Mouse (Mus musculus) intestine, postnatal 0 days (tissue): ENCODE results near the gene Sarnp. TPM values are rescaled to one million over a fixed set of nuclear protein-coding genes. Genes with fewer than 3 reads are reported as not detected.

Experiments
- ATAC-seq: fragments of 200-750 bp; cut with Nextera tagmentation; 2 replicates; pipeline ENCODE4 v1.8.0; 2017; ENCODE audit warnings: mild to moderate bottlenecking, moderate TSS enrichment, moderate library complexity
- H3K27ac ChIP-seq: fragments of 300-500 bp; sonication (generic); 2 replicates; pipeline ENCODE4 v1.5.1; 2014; ENCODE audit warnings: mild to moderate bottlenecking, low read depth, low read length, moderate library complexity
- H3K27me3 ChIP-seq: fragments of 300-500 bp; sonication (generic); replicated peaks from 2 replicates; pipeline ENCODE4 v1.6.1; 2014; ENCODE audit warnings: low read length, mixed read lengths; ENCODE audit not compliant: control insufficient read depth, insufficient read depth
- H3K36me3 ChIP-seq: fragments of 300-500 bp; sonication (generic); 2 replicates; pipeline ENCODE4 v1.6.1; 2014; ENCODE audit warnings: mild to moderate bottlenecking, moderate library complexity; ENCODE audit not compliant: control insufficient read depth, insufficient read depth
- H3K4me1 ChIP-seq: fragments of 300-500 bp; sonication (generic); replicated peaks from 2 replicates; pipeline ENCODE4 v1.6.1; 2014; ENCODE audit warnings: antibody characterized with exemption, low read length, mixed read lengths; ENCODE audit not compliant: control insufficient read depth, insufficient read depth
- H3K4me2 ChIP-seq: fragments of 300-500 bp; sonication (generic); replicated peaks from 2 replicates; pipeline ENCODE4 v1.6.1; 2014; ENCODE audit warnings: low read depth, mild to moderate bottlenecking, moderate library complexity
- H3K4me3 ChIP-seq: fragments of 300-500 bp; sonication (generic); 2 replicates; pipeline ENCODE4 v1.5.1; 2014; ENCODE audit warnings: low read depth, low read length
- H3K9ac ChIP-seq: fragments of 300-500 bp; sonication (generic); 2 replicates; pipeline ENCODE4 v1.6.1; 2014; ENCODE audit warnings: mild to moderate bottlenecking, low read depth, low read length
- H3K9me3 ChIP-seq: fragments of 300-500 bp; sonication (generic); 2 replicates; pipeline ENCODE4 v1.6.1; 2016; ENCODE audit warnings: mixed run types; ENCODE audit not compliant: control insufficient read depth
- CTCF ChIP-seq: sonication (generic); IDR thresholded peaks from 2 replicates; pipeline ENCODE4 v1.5.1; 2016; ENCODE audit warnings: low read depth, mild to moderate bottlenecking, control low read depth, antibody characterized with exemption, moderate library complexity
- WGBS: fragments of 180-500 bp; shearing (Covaris S2); extraction: QIAGEN DNeasy Blood & Tissue Kit; methylation state at CpG from one replicate; pipeline ENCODE4 v1.1.7; 2014; 5-methylcytosine and 5-hydroxymethylcytosine counted together
- polyA plus RNA-seq: library from polyadenylated mRNA; unstranded; fragments of >200 nt; fragmentation: Nextera tagmentation; extraction: Ambion mirVana; gene quantifications from 2 replicates; pipeline ENCODE4 v1.2.1, GENCODE M21; 2015

The Sarnp gene
- polyA plus RNA-seq, 1 experiment from 2014 or later = 92.1 TPM

DNA sequence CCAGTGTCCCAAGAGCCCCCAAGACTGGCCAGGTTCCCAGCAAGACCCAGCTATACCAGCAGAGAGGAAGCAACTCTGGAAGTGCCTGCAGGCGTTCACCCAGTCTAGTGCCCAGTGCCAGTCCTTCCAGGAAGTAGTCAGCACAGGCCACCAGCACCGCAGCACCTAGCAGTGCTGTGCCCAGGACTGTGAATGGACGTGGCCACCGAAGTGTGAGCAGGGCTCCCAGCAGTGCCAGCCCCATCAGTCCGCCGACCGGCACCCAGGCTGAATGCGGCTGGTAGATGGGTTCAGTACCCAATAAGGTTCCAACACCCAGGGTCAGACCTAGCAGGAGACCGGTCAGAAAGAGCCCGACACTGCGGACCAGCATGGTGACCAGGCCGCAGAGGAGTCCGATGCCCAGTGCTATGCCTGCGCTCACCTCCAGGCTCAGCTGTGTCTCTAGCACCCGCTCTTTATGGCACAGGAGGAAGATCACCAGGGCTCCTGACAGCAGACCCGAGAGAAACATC, 15.1 kb upstream of the Sarnp start:
- WGBS = 91% methylated on average over 16 of the region's 16 CpGs
- Histone ChIP-seq H3K27me3 (no peaks in the 10 kb centered on the region), H3K4me3 (no peak overlapping the region), H3K27ac (no peak overlapping the region), H3K36me3 (peaks cover 18% of the 10 kb centered on the region), H3K9me3 (no peaks in the 10 kb centered on the region), H3K9ac (no peak overlapping the region), H3K4me1 (peaks cover 10% of the 10 kb centered on the region; the same call in 1 of the 2 replicates), H3K4me2 (no peak overlapping the region)
- ATAC-seq = no peak
- no peak for TF ChIP-seq CTCF

DNA sequence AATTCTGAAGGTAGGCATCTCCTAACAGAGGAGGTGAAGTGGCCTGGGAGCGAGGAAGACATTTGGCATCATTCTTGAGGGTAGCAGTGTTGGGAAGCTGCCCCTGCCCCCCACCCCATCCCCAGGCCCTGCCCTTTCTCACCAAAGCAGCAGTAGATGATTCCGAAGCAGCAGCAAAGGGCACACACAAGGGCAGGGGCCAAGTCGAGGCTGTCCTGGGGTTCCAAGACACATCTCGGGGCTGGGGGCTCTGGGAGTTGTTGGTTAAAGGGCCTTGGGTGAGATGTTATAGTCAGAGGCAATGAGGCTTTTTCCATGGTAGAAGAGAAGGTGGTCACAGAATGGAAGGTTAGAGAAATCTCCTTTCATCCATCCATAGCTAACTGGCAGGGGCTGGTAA, 14.2 kb upstream of the Sarnp start:
- H3K4me2 ChIP-seq = peak overlapping the region; percentile 97
- peaks cover 23% of the 10 kb centered on the region for H3K36me3 ChIP-seq
- H3K4me1 ChIP-seq = peaks cover 16% of the 10 kb centered on the region; the same call in 1 of the 2 replicates
- H3K27ac ChIP-seq = no peak overlapping the region
- H3K27me3 ChIP-seq = no peaks in the 10 kb centered on the region
- peak overlapping the region; percentile 81 for H3K4me3 ChIP-seq
- TF ChIP-seq CTCF = no peak
- 76% methylated on average over 4 of the region's 4 CpGs for WGBS
- ATAC-seq = no peak
- H3K9me3 ChIP-seq = no peaks in the 10 kb centered on the region
- H3K9ac ChIP-seq = no peak overlapping the region

DNA sequence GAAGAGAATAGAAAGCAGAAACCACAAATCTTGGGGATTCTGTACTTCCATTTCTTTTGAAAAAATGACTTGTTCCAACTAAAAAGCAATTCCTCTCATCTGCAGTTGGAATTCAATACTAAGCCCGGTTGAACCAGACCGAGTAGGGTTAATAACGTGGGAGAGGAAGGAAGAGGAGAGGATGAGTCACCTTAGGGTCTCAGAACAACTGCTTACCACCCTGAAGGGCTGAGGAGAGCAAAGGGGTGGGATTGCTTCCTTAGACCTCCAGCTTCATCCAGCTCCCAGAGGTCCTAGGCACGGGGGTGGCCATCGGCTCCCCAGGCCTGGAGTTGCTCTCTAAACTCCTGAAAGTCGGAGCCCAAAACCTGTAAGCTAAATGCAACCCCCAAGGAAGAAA, 13.8 kb upstream of the Sarnp start:
- peaks cover 24% of the 10 kb centered on the region for H3K36me3 ChIP-seq
- H3K9ac ChIP-seq = peak overlapping the region; percentile 78; the same call in 1 of the 2 replicates
- no peaks in the 10 kb centered on the region for H3K9me3 ChIP-seq
- peak overlapping the region; percentile 81 for H3K4me3 ChIP-seq
- peak overlapping the region; percentile 97 for H3K4me2 ChIP-seq
- no peaks in the 10 kb centered on the region for H3K27me3 ChIP-seq
- 20% methylated on average over 6 of the region's 6 CpGs for WGBS
- H3K4me1 ChIP-seq = peaks cover 16% of the 10 kb centered on the region; the same call in 1 of the 2 replicates
- peak overlapping the region; percentile 95 for H3K27ac ChIP-seq
- TF ChIP-seq CTCF = no peak
- ATAC-seq = no peak

DNA sequence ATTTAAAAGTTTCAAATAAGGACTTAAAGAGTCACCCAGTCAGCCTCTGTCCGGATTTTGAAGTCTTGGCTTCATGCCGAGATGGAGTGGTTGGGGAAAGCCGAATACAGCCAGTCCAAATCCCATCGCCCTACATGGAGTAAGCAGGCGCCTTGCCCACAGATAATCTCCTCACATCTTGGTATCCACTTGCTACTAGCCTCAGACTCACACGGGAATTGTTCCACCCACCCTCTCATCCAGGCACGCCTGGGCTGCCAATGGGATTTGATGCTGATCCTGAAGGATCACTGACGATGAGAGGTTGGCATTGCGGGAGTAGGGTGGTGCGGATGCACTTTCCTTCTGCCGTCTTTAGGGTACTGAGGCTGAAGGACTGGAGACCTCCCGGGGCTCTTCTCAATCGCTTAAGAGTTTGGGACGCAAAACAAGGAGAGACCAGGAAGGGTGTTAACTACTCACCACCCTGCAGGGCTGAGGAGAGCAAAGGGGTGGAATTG, 13.3 kb upstream of the Sarnp start, which contains the start of gene Dnajc14:
Dnajc14 (plus strand) TSS at position 292 of the 500 bp plus-strand sequence.
- Histone ChIP-seq H3K4me3 (peak within 1 kb of the TSS; percentile 81), H3K9me3 (no peaks in the 10 kb centered on the region), H3K27ac (peak within 1 kb of the TSS; percentile 95), H3K36me3 (peaks cover 28% of the 10 kb centered on the region), H3K27me3 (no peaks in the 10 kb centered on the region), H3K4me1 (peaks cover 16% of the 10 kb centered on the region; the same call in 1 of the 2 replicates), H3K9ac (peak within 1 kb of the TSS; percentile 78), H3K4me2 (peak within 1 kb of the TSS; percentile 97)
- 2% methylated on average over 14 of the region's 14 CpGs for WGBS
- ATAC-seq = no peak
- TF ChIP-seq CTCF = no peak

DNA sequence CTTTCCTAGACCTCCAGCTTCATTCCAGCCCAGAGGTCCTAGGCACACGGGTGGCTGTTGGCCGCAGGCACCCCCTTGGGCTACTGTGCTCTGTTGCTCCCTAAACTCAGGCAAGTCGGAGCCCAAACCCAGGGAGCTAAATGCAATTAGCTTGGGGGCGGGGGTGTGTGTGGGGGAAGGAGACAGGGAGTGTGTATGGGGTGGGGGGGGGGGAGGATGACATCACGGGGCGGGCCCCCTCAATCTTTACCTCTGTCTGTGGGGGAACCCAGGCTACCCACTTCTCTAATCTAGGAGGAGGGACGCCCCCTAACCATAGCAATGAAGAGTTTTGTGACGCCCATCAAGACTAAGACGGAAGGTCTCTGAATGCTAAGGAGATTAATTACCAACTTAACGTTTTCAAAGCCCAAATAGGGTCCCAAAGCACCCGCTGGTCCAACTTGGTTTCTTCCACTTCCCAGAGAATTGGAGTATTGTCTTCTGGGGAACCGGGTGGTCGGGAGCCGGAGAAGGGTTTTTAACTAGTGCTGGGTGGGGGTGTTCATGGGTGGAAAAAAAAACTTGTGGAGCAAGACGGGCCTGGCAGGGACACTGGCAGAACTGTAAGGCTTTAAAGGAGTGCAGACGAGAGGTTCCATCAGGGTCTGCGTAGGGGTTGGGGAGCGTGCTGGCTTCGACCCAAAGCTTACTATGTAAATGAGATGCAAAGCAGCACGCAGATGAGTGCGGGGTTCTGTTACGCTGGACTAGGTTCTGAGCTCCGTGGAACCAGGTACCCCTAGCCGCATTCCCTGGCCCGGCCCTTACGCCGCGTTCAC, 12.7 kb upstream of the Sarnp start, which contains the start of gene Tmem198b:
Tmem198b (minus strand) TSS at position 100 of the 821 bp plus-strand sequence.
- Histone ChIP-seq H3K4me1 (peaks cover 16% of the 10 kb centered on the region; the same call in 1 of the 2 replicates), H3K27ac (peak within 1 kb of the TSS; percentile 95), H3K4me3 (peak within 1 kb of the TSS; percentile 81), H3K9ac (peak within 1 kb of the TSS; percentile 78), H3K4me2 (peak within 1 kb of the TSS; percentile 97), H3K9me3 (no peaks in the 10 kb centered on the region), H3K27me3 (no peaks in the 10 kb centered on the region), H3K36me3 (peaks cover 29% of the 10 kb centered on the region)
- under 1% methylated on average over 27 of the region's 28 CpGs for WGBS
- no peak for TF ChIP-seq CTCF
- peak; percentile 26 for ATAC-seq
